Mouse (Mus musculus): ENCODE measurements around the gene Ccdc78.

- TF ChIP-seq CTCF (IDR thresholded peaks at IDR 0.05; ENCODE audit: low read depth, low read length) (no peak), POLR2A (IDR thresholded peaks at IDR 0.05; ENCODE audit: insufficient read depth, low read length) (no peak)
Observed at GRCm38 (mm10) chr17:25748238-25748637, 38.1 kb upstream of the Ccdc78 start.
